Mouse (Mus musculus) hematopoietic multipotent progenitor cell, adult 10-12 weeks (in vitro differentiated cells): ENCODE results near the gene Cyp4f18. TPM values are rescaled to one million over a fixed set of nuclear protein-coding genes. Genes with fewer than 3 reads are reported as not detected.

Experiments used
- polyA plus RNA-seq: library from polyadenylated mRNA; stranded (reverse); fragments of >175 nt; gene quantifications from 2 replicates; pipeline ENCODE4 v1.2.3, GENCODE M21; 2012; ENCODE audit warnings: low replicate concordance

The Cyp4f18 gene
- 92.5 and 349 TPM in 2 replicates for polyA plus RNA-seq

GRCm38 (mm10) chr8:72009473-72009872 lies at the start of gene Cyp4f18:
Cyp4f18 (minus strand) TSS chr8:72009626.

DNA sequence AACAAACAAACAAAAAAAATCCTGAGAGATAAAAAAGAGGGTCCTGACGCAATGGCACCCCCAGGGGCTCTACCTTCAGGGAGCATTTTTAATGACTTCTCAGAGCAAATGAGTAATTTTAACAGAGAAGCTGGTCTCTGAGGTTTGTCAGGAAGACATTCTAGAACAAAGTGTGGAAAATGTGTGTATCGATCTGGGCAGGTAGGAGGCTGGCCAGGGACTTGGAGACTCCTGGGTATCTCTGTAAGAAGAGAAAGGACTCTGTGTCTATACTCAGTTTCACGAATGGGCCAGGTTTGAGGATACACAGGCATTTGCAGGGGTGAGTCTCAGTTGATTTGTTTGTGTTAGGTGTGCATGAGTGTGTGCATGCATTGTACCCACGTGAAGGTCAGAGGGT lies 31.5 kb upstream of the Cyp4f18 start, which contains the start of gene Olfr372:
TSS of gene Olfr372 (plus strand) at position 301 of the 400 bp plus-strand sequence.

GRCm38 (mm10) chr8:71950482-71951221 lies 58.8 kb downstream of the Cyp4f18 start, which contains the start of gene Zfp961:
Zfp961 (plus strand) TSS chr8:71951038.

Other genes with a start within 250 kb of the Cyp4f18 start
- gene Zfp709, start 127.6 kb downstream of the Cyp4f18 start, polyA plus RNA-seq, result 0.77 and 2.1 TPM in 2 replicates
- 0.92 and 1.9 TPM in 2 replicates for gene Zfp882, start 101.0 kb downstream of the Cyp4f18 start, polyA plus RNA-seq
- 0.99 and 4.0 TPM in 2 replicates for gene Zfp617, start 101.0 kb downstream of the Cyp4f18 start, polyA plus RNA-seq
- gene Zfp961, start 58.6 kb downstream of the Cyp4f18 start, polyA plus RNA-seq, result 0.74 and 5.6 TPM in 2 replicates
- 0.03 and 0.21 TPM in 2 replicates for gene Olfr372, start 31.6 kb upstream of the Cyp4f18 start, polyA plus RNA-seq
- gene Olfr373, start 73.6 kb upstream of the Cyp4f18 start, polyA plus RNA-seq, result 0.02 TPM in 1 of 2 replicates, not detected in the other
- 0.03 TPM in 1 of 2 replicates, not detected in the other for gene Olfr374, start 97.4 kb upstream of the Cyp4f18 start, polyA plus RNA-seq
- 99.2 and 159 TPM in 2 replicates for gene Tpm4, start 125.3 kb upstream of the Cyp4f18 start, polyA plus RNA-seq
- gene Rab8a, start 151.6 kb upstream of the Cyp4f18 start, polyA plus RNA-seq, result 40.5 and 70.4 TPM in 2 replicates
- gene Hsh2d, start 180.0 kb upstream of the Cyp4f18 start, polyA plus RNA-seq, result 17.8 and 47.2 TPM in 2 replicates
- gene Cib3, start 203.2 kb upstream of the Cyp4f18 start, polyA plus RNA-seq, result 0.17 TPM in 1 of 2 replicates, not detected in the other
- gene Gm11034, start 204.0 kb upstream of the Cyp4f18 start, polyA plus RNA-seq, result not detected in 2 replicates
- 65.6 and 77.9 TPM in 2 replicates for gene Fam32a, start 210.1 kb upstream of the Cyp4f18 start, polyA plus RNA-seq
- 236 and 295 TPM in 2 replicates for gene Ap1m1, start 230.4 kb upstream of the Cyp4f18 start, polyA plus RNA-seq